In the genomic region with DNA sequence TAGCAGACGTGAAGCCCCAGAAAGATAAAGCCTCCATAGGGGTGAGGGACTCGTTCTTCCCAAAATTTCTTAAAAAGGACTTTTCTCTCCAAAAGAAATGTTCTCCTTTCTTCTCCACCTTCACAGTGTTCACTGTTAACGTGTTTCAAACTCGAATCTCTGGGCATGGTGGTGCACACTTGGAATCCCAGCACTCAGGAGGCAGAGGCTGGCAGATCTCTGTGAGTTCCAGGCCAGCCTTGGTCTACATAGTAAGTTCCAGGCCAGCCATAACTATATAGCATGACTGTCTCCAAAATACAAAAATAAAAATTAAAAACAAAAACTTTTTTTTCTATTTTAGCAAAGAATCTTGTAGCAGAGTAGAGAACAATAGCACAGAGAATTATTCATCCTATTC, we compare ENCODE assay signal across 10 mouse cellular contexts. TPM values are rescaled to one million over a fixed set of nuclear protein-coding genes. Genes with fewer than 3 reads are reported as not detected.
DNase-seq lines count a peak whose midpoint lies in the region; ATAC-seq and TF ChIP-seq lines count a peak whose summit lies in the region.
"Had no signal": no experiment of that assay in that cellular context is flagged by ENCODE, and none has a peak within 500 bp of the region (broad histone marks: within the 10 kb centered on the region; RNA-seq: fewer than 3 reads in every experiment).

No protein-coding gene starts in this region.

- no peak for DNase-seq in heart, adult 9 months (ENCODE audit: low spot score in 2 of 2)
- DNase-seq in hindbrain, postnatal 0 days (ENCODE audit: low spot score): no peak
- no peak for DNase-seq in midbrain, embryonic 14.5 days
- no peak for DNase-seq in layer of hippocampus, adult 11-12 months (ENCODE audit: low spot score)
- no peak for DNase-seq in cerebellum, postnatal 25 days
- no peak for DNase-seq in yolk sac, embryonic 10.5 days (ENCODE audit: low spot score)
- DNase-seq: lung, postnatal 14 days; right cerebral cortex, postnatal 4 days had no signal

- no peaks in the 10 kb centered on the region for H3K9me3 ChIP-seq in heart, embryonic 14.5 days (ENCODE audit: control insufficient read depth, low read length)
- H3K9me3 ChIP-seq in embryonic facial prominence, embryonic 13.5 days: no peaks in the 10 kb centered on the region
- H3K9me3 ChIP-seq in hindbrain, postnatal 0 days (ENCODE audit: low read length): no peaks in the 10 kb centered on the region
- no peaks in the 10 kb centered on the region for H3K9me3 ChIP-seq in midbrain, embryonic 14.5 days (ENCODE audit: control insufficient read depth, low read length)

- no peaks in the 10 kb centered on the region for H3K27me3 ChIP-seq in heart, embryonic 14.5 days (ENCODE audit: control insufficient read depth, insufficient read depth, low read length)
- no peaks in the 10 kb centered on the region for H3K27me3 ChIP-seq in embryonic facial prominence, embryonic 13.5 days
- H3K27me3 ChIP-seq in hindbrain, postnatal 0 days (ENCODE audit: insufficient read depth, low read length): no peaks in the 10 kb centered on the region
- H3K27me3 ChIP-seq in midbrain, embryonic 14.5 days (ENCODE audit: control insufficient read depth, insufficient read depth, low read length): no peaks in the 10 kb centered on the region

- peaks cover 7 to 33% of the 10 kb centered on the region in 2 experiments for H3K4me1 ChIP-seq in heart, embryonic 14.5 days (ENCODE audit: control insufficient read depth in 2 of 2, insufficient read depth in 2 of 2, low read length in 2 of 2)
- peaks cover 45% of the 10 kb centered on the region for H3K4me1 ChIP-seq in embryonic facial prominence, embryonic 13.5 days
- peaks cover 43% of the 10 kb centered on the region for H3K4me1 ChIP-seq in hindbrain, postnatal 0 days (ENCODE audit: insufficient read depth, low read length)
- peaks cover 54% of the 10 kb centered on the region for H3K4me1 ChIP-seq in midbrain, embryonic 14.5 days (ENCODE audit: control insufficient read depth, insufficient read depth, low read length)

- H3K27ac ChIP-seq in heart, embryonic 14.5 days (replicated peaks in 1 of 2; ENCODE audit: control insufficient read depth in 1 of 2, insufficient read depth in 1 of 2, low read depth in 2 of 2, low read length in 2 of 2): no peak overlapping the region
- H3K27ac ChIP-seq in embryonic facial prominence, embryonic 13.5 days: no peak overlapping the region
- no peak overlapping the region for H3K27ac ChIP-seq in hindbrain, postnatal 0 days
- H3K27ac ChIP-seq in midbrain, embryonic 14.5 days (replicated peaks; ENCODE audit: low read depth, low read length): no peak overlapping the region

- H3K36me3 ChIP-seq in heart, embryonic 14.5 days (ENCODE audit: control insufficient read depth, insufficient read depth, low read length): no peaks in the 10 kb centered on the region
- H3K36me3 ChIP-seq in embryonic facial prominence, embryonic 13.5 days: no peaks in the 10 kb centered on the region
- H3K36me3 ChIP-seq in hindbrain, postnatal 0 days (ENCODE audit: insufficient read depth, low read length): no peaks in the 10 kb centered on the region
- H3K36me3 ChIP-seq in midbrain, embryonic 14.5 days (ENCODE audit: control insufficient read depth, insufficient read depth, low read length): no peaks in the 10 kb centered on the region

- peak overlapping the region; percentile 84 for H3K4me2 ChIP-seq in heart, embryonic 14.5 days (ENCODE audit: low read length)
- H3K4me2 ChIP-seq in embryonic facial prominence, embryonic 13.5 days: peak overlapping the region; percentile 87
- peak overlapping the region; percentile 53 for H3K4me2 ChIP-seq in hindbrain, postnatal 0 days (ENCODE audit: low read depth, low read length)
- peak overlapping the region; percentile 77 for H3K4me2 ChIP-seq in midbrain, embryonic 14.5 days (ENCODE audit: low read length)

- H3K4me3 ChIP-seq in heart, embryonic 14.5 days (ENCODE audit: control insufficient read depth in 1 of 2, insufficient read depth in 1 of 2, low read depth in 1 of 2, low read length in 2 of 2): peak overlapping the region in 1 of 2 experiments; percentile 95; a peak in 1 of 4 replicates
- H3K4me3 ChIP-seq in embryonic facial prominence, embryonic 13.5 days: peak overlapping the region; percentile 98
- peak overlapping the region; percentile 77 for H3K4me3 ChIP-seq in hindbrain, postnatal 0 days (ENCODE audit: low read length)
- peak overlapping the region; percentile 99 for H3K4me3 ChIP-seq in midbrain, embryonic 14.5 days (replicated peaks; ENCODE audit: low read depth, low read length)

- no peak for TF ChIP-seq CTCF in hindbrain, postnatal 0 days (IDR thresholded peaks at IDR 0.05; ENCODE audit: low read depth)

- no peak for ATAC-seq in heart, embryonic 14.5 days (ENCODE audit: insufficient number of reproducible peaks, insufficient read depth, low FRiP score, low read depth)
- ATAC-seq in embryonic facial prominence, embryonic 13.5 days (ENCODE audit: insufficient number of reproducible peaks, insufficient read depth, low FRiP score, low TSS enrichment, low read depth): no peak
- no peak for ATAC-seq in hindbrain, postnatal 0 days
- no peak for ATAC-seq in midbrain, embryonic 14.5 days (ENCODE audit: low FRiP score, low TSS enrichment)

- H3K9ac ChIP-seq in heart, embryonic 14.5 days (ENCODE audit: low read length): peak overlapping the region; percentile 39; the same call in 1 of the 2 replicates
- peak overlapping the region; percentile 37; the same call in 1 of the 2 replicates for H3K9ac ChIP-seq in embryonic facial prominence, embryonic 13.5 days
- H3K9ac ChIP-seq in hindbrain, postnatal 0 days (replicated peaks; ENCODE audit: low read length): peak overlapping the region; percentile 92
- H3K9ac ChIP-seq in midbrain, embryonic 14.5 days (replicated peaks; ENCODE audit: low read length): peak overlapping the region; percentile 98; the same call in 1 of the 2 replicates

- 50% methylated on average over 4 of the region's 4 CpGs for WGBS in heart, embryonic 14.5 days
- 78% methylated on average over 4 of the region's 4 CpGs for WGBS in embryonic facial prominence, embryonic 13.5 days
- WGBS in hindbrain, postnatal 0 days: 67% methylated on average over 4 of the region's 4 CpGs
- whole genome bisulfite sequencing in midbrain, embryonic 14.5 days: 73% methylated on average over 4 of the region's 4 CpGs

RNA-seq across cellular contexts. Expression of a gene that starts 1.4 kb away (rescaled TPM):
- polyA plus RNA-seq in heart, embryonic 14.5 days (2014; fragmentation: Nextera tagmentation; extraction: Ambion mirVana): 50.3 and 52.5 TPM in 2 replicates
- polyA plus RNA-seq in embryonic facial prominence, embryonic 13.5 days (2015; fragmentation: Nextera tagmentation; extraction: Ambion mirVana): 91.3 and 92.1 TPM in 2 replicates
- 191 and 204 TPM in 2 replicates for total RNA-seq in hindbrain, postnatal 0 days (2014; rRNA removed)
- polyA plus RNA-seq in hindbrain, postnatal 0 days (2015; fragmentation: Nextera tagmentation; extraction: Ambion mirVana): 193 and 205 TPM in 2 replicates
- polyA plus RNA-seq in midbrain, embryonic 14.5 days (2014; fragmentation: Nextera tagmentation; extraction: Ambion mirVana): 152 and 171 TPM in 2 replicates

RNA-seq across cellular contexts. Expression of a gene that starts 12.1 kb away (rescaled TPM):
- polyA plus RNA-seq in heart, embryonic 14.5 days (2014; fragmentation: Nextera tagmentation; extraction: Ambion mirVana): 26.4 and 27.9 TPM in 2 replicates
- 36.7 and 37.2 TPM in 2 replicates for polyA plus RNA-seq in embryonic facial prominence, embryonic 13.5 days (2015; fragmentation: Nextera tagmentation; extraction: Ambion mirVana)
- total RNA-seq in hindbrain, postnatal 0 days (2014; rRNA removed): 77.2 and 84.1 TPM in 2 replicates
- 26.9 and 27.7 TPM in 2 replicates for polyA plus RNA-seq in hindbrain, postnatal 0 days (2015; fragmentation: Nextera tagmentation; extraction: Ambion mirVana)
- 33.9 and 39.1 TPM in 2 replicates for polyA plus RNA-seq in midbrain, embryonic 14.5 days (2014; fragmentation: Nextera tagmentation; extraction: Ambion mirVana)

RNA-seq across cellular contexts. Expression of a gene that starts 59.4 kb away (rescaled TPM):
- 39.0 and 41.1 TPM in 2 replicates for polyA plus RNA-seq in heart, embryonic 14.5 days (2014; fragmentation: Nextera tagmentation; extraction: Ambion mirVana)
- 51.6 and 58.3 TPM in 2 replicates for polyA plus RNA-seq in embryonic facial prominence, embryonic 13.5 days (2015; fragmentation: Nextera tagmentation; extraction: Ambion mirVana)
- 28.8 and 30.6 TPM in 2 replicates for total RNA-seq in hindbrain, postnatal 0 days (2014; rRNA removed)
- 30.0 and 30.4 TPM in 2 replicates for polyA plus RNA-seq in hindbrain, postnatal 0 days (2015; fragmentation: Nextera tagmentation; extraction: Ambion mirVana)
- polyA plus RNA-seq in midbrain, embryonic 14.5 days (2014; fragmentation: Nextera tagmentation; extraction: Ambion mirVana): 26.8 and 47.1 TPM in 2 replicates

Comparison
In these comparisons a context has a peak if more than half of its experiments do, and no peak if none do; other contexts are left out.
1. H3K9ac ChIP-seq: peak in every context shown above with its lines; median percentile 98 in midbrain, embryonic 14.5 days; 92 in hindbrain, postnatal 0 days; 39 in heart, embryonic 14.5 days; 37 in embryonic facial prominence, embryonic 13.5 days.